Mouse (Mus musculus): Measurements from ENCODE around the gene Hoxa10.
A peak's percentile ranks its signal among the peaks of the same experiment; 100 is the strongest.

GRCm38 (mm10) chr6:52240389-52241000 lies at the start of gene Hoxa10:
- TF ChIP-seq CTCF (conservative IDR thresholded peaks at IDR 0.05; ENCODE audit: insufficient read depth, insufficient read length, low read depth, low read length) (peak; percentile 73), POLR2A (IDR thresholded peaks at IDR 0.05; ENCODE audit: low read depth, low read length) (no peak)
